Mouse (Mus musculus) intestine, embryonic 15.5 days (tissue): Measurements from ENCODE around the gene Mrps27. TPM values are rescaled to one million over a fixed set of nuclear protein-coding genes. Genes with fewer than 3 reads are reported as not detected.
A peak's percentile ranks its signal among the peaks of the same experiment; 100 is the strongest.

Experiments
- ATAC-seq: fragments of 200-750 bp; cut with Nextera tagmentation; 2 replicates; pipeline ENCODE4 v1.8.0; 2017; ENCODE audit warnings: moderate TSS enrichment, moderate library complexity
- H3K27ac ChIP-seq: fragments of 300-500 bp; sonication (generic); 2 replicates; pipeline ENCODE4 v1.5.1; 2015; ENCODE audit warnings: mild to moderate bottlenecking, inconsistent platforms
- H3K27me3 ChIP-seq: fragments of 300-500 bp; sonication (generic); replicated peaks from 2 replicates; pipeline ENCODE4 v1.6.1; 2015; ENCODE audit warnings: inconsistent platforms
- H3K36me3 ChIP-seq: fragments of 300-500 bp; sonication (generic); 2 replicates; pipeline ENCODE4 v1.6.1; 2015; ENCODE audit warnings: inconsistent platforms
- H3K4me1 ChIP-seq: fragments of 300-500 bp; sonication (generic); replicated peaks from 2 replicates; pipeline ENCODE4 v1.6.1; 2015; ENCODE audit warnings: inconsistent platforms
- H3K4me2 ChIP-seq: fragments of 300-500 bp; sonication (generic); replicated peaks from 2 replicates; pipeline ENCODE4 v1.6.1; 2015; ENCODE audit warnings: mild to moderate bottlenecking, inconsistent platforms
- H3K4me3 ChIP-seq: fragments of 300-500 bp; sonication (generic); replicated peaks from 2 replicates; pipeline ENCODE4 v1.5.1; 2015; ENCODE audit warnings: inconsistent platforms
- H3K9ac ChIP-seq: fragments of 300-500 bp; sonication (generic); 2 replicates; pipeline ENCODE4 v1.6.1; 2015; ENCODE audit warnings: inconsistent platforms
- H3K9me3 ChIP-seq: fragments of 300-500 bp; sonication (generic); 2 replicates; pipeline ENCODE4 v1.6.1; 2016; ENCODE audit warnings: inconsistent platforms
- WGBS: fragments of 180-500 bp; shearing (Covaris S2); methylation state at CpG from one replicate; pipeline ENCODE4 v1.1.7; 2015; 5-methylcytosine and 5-hydroxymethylcytosine counted together
- polyA plus RNA-seq: library from polyadenylated mRNA; unstranded; fragments of >200 nt; fragmentation: Nextera tagmentation; extraction: Ambion mirVana; gene quantifications from 2 replicates; pipeline ENCODE4 v1.2.1, GENCODE M21; 2015

Gene Mrps27
- polyA plus RNA-seq, 1 experiment from 2014 or later: 71.4 TPM

DNA sequence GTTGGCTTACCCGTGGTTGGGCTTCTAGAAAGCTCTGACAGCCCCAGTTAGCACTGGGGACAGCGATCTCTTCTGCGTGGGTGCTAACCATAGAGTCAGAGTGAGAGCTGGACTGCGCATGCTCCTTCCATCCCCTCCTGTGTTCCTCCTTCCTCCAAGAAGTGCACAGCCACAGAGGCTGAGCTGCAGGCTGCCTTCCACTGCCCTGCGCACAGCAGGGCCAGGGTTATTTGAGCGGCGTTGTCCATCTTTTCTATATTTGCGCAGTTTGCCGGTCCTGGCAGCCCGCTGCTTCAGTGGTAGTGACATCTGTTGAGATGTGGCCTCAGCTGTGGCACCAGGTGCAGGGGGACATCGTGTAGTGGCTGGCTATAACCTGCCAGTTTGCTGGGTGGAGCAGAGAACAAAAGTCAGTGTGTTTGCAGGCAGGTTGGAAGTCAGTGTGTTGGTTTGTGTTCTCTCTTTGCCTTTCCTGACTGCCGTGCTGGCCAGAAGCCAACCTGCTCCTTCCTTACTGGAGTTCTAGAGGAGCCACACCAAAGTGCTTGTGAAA is 53.6 kb downstream of the Mrps27 start:
- no peaks in the 10 kb centered on the region for H3K9me3 ChIP-seq
- no peak overlapping the region for H3K4me3 ChIP-seq
- ATAC-seq: no peak
- H3K4me2 ChIP-seq: no peak overlapping the region
- no peaks in the 10 kb centered on the region for H3K36me3 ChIP-seq
- no peaks in the 10 kb centered on the region for H3K4me1 ChIP-seq
- 86% methylated on average over 12 of the region's 12 CpGs for WGBS
- H3K27ac ChIP-seq: no peak overlapping the region
- no peaks in the 10 kb centered on the region for H3K27me3 ChIP-seq
- H3K9ac ChIP-seq: no peak overlapping the region

GRCm38 (mm10) chr13:99399373-99399772 is 54.8 kb downstream of the Mrps27 start:
- 69% methylated on average over 4 of the region's 4 CpGs for WGBS
- no peak for ATAC-seq
- Histone ChIP-seq H3K9me3 (no peaks in the 10 kb centered on the region), H3K4me3 (no peak overlapping the region), H3K27me3 (no peaks in the 10 kb centered on the region), H3K4me1 (no peaks in the 10 kb centered on the region), H3K27ac (no peak overlapping the region), H3K9ac (no peak overlapping the region), H3K36me3 (no peaks in the 10 kb centered on the region), H3K4me2 (no peak overlapping the region)

- WGBS: 68% methylated on average over 2 of the region's 2 CpGs
- no peak for ATAC-seq
Observed at GRCm38 (mm10) chr13:99409216-99409615, 64.6 kb downstream of the Mrps27 start.

GRCm38 (mm10) chr13:99410611-99411515 is 66.3 kb downstream of the Mrps27 start:
- ATAC-seq: no peak
- Histone ChIP-seq H3K27ac (no peak overlapping the region), H3K4me3 (no peak overlapping the region), H3K36me3 (peaks cover 11% of the 10 kb centered on the region; the same call in 1 of the 2 replicates), H3K27me3 (no peaks in the 10 kb centered on the region), H3K4me1 (0 out of 2 replicates have a peak, but pooled peaks cover 2% of the 10 kb centered on the region), H3K9me3 (no peaks in the 10 kb centered on the region), H3K4me2 (no peak overlapping the region), H3K9ac (no peak overlapping the region)
- WGBS: 81% methylated on average over 14 of the region's 14 CpGs

More at GRCm38 (mm10) chr13:99409216-99409615, 64.6 kb downstream of the Mrps27 start:
- Histone ChIP-seq H3K4me3 (no peak overlapping the region), H3K9me3 (no peaks in the 10 kb centered on the region), H3K27ac (no peak overlapping the region), H3K36me3 (peaks cover 9% of the 10 kb centered on the region; the same call in 1 of the 2 replicates), H3K4me1 (0 out of 2 replicates have a peak, but pooled peaks cover 2% of the 10 kb centered on the region), H3K4me2 (no peak overlapping the region), H3K27me3 (no peaks in the 10 kb centered on the region), H3K9ac (no peak overlapping the region)

DNA sequence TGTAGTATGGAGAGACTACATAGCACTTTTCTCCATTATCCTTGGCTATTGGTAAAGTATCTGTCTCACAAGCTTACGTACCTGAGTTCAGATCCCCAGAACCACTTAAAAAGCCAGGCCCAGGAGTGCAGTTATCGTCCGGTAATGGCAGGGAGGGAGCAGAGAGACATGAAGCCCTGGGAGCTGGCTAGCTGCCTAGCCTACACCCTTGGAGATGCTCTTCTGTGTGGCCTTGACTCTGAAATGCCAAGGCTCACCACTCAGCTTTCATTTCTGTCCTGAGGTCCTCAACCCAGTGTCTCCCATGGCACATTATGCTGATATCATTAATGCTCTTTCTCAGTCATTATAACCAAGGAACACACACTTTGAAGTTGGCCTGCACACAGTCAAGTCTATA is 67.2 kb downstream of the Mrps27 start:
- Histone ChIP-seq H3K4me2 (no peak overlapping the region), H3K4me1 (0 out of 2 replicates have a peak, but pooled peaks cover 2% of the 10 kb centered on the region), H3K9ac (no peak overlapping the region), H3K36me3 (peaks cover 11% of the 10 kb centered on the region; the same call in 1 of the 2 replicates), H3K27ac (no peak overlapping the region), H3K4me3 (no peak overlapping the region), H3K9me3 (no peaks in the 10 kb centered on the region), H3K27me3 (no peaks in the 10 kb centered on the region)
- WGBS: 93% methylated on average over 3 of the region's 3 CpGs
- ATAC-seq: no peak

DNA sequence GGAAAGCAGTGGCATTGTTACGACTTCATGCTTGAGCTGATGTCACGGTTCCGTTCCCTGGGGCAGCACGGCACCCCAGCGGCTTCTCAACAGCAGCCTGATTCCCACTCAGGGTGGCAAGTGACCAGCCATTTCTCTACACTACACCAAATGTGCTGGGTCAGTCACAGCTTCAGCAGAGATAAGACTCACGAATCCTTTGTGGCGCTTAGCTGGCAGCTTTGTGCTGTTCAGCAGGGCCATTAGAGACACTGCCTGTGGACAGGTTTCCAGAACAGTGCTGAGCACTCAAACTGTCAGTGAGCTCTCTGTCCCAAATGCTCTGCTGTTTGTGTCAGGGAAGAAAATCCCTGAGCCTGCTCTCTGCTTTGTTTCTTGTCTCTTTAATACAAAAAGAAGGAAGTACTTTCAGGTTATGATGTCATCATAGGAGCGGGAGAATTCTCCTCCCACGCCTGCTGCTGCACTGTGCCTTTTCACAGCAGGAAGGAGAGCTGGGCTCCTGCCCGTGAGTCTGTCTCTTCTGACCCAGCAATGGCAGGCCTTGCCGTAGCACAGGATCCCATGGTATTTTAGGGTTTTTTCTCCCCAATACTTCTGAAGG is 68.0 kb downstream of the Mrps27 start:
- no peaks in the 10 kb centered on the region for H3K27me3 ChIP-seq
- no peak overlapping the region for H3K9ac ChIP-seq
- peak overlapping the region; percentile 37; the same call in 1 of the 2 replicates for H3K27ac ChIP-seq
- no peaks in the 10 kb centered on the region for H3K9me3 ChIP-seq
- H3K4me2 ChIP-seq: no peak overlapping the region
- no peak overlapping the region for H3K4me3 ChIP-seq
- WGBS: 65% methylated on average over 11 of the region's 11 CpGs
- ATAC-seq: 0 out of 2 replicates have a peak, but pooled peaks have one; percentile 53
- H3K36me3 ChIP-seq: peaks cover 11% of the 10 kb centered on the region; the same call in 1 of the 2 replicates
- H3K4me1 ChIP-seq: 0 out of 2 replicates have a peak, but pooled peaks cover 2% of the 10 kb centered on the region

GRCm38 (mm10) chr13:99413481-99414351 is 69.1 kb downstream of the Mrps27 start:
- Histone ChIP-seq H3K4me2 (no peak overlapping the region), H3K4me3 (no peak overlapping the region), H3K4me1 (0 out of 2 replicates have a peak, but pooled peaks cover 2% of the 10 kb centered on the region), H3K27me3 (no peaks in the 10 kb centered on the region), H3K9ac (no peak overlapping the region), H3K9me3 (no peaks in the 10 kb centered on the region), H3K36me3 (peaks cover 15% of the 10 kb centered on the region; the same call in 1 of the 2 replicates), H3K27ac (no peak overlapping the region)
- 0 out of 2 replicates have a peak, but pooled peaks have one; percentile 36 for ATAC-seq
- WGBS: 61% methylated on average over 13 of the region's 13 CpGs

DNA sequence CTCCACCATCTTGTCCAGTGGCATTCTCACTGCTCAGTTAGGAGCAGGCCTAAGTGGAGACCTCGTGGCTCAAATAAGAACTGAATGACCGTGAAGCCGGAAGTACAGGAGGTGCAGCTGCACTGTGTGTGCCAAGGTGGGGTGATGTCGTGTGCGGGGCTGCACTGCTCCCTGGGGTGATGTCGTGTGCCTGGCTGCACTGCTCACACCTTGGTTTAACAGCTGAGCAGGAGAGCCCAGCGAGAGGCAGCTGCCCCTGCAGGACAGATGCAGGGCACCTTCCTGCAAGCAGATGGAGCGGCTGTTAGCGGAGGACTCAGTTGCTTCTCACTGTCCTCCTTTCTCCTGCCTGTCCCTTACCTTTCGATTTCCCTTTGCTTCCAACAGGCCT is 69.8 kb downstream of the Mrps27 start:
- Histone ChIP-seq H3K27me3 (no peaks in the 10 kb centered on the region), H3K4me3 (no peak overlapping the region), H3K9me3 (no peaks in the 10 kb centered on the region), H3K4me1 (0 out of 2 replicates have a peak, but pooled peaks cover 2% of the 10 kb centered on the region), H3K36me3 (peaks cover 15% of the 10 kb centered on the region; the same call in 1 of the 2 replicates), H3K27ac (no peak overlapping the region), H3K9ac (no peak overlapping the region), H3K4me2 (no peak overlapping the region)
- no peak for ATAC-seq
- WGBS: 62% methylated on average over 10 of the region's 10 CpGs

DNA sequence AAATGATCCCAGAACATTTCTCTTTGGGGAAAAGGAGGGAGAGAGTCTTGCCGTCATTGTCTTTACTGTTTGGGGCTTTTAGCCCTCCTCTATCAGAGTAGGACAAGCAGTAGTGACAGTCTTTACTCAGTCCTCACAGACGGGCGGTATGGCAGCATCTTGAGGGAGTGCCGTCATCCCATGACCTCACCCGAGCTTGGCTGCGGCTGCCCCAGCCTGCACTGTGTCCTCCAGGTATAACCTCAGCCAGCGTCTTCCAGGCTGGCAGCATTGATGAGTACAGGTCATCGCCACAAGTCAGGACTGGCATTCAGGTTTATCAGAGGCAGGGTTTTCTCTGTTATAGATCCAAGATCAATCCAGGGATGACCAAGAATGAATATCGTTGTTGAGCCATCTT is 72.0 kb downstream of the Mrps27 start:
- H3K27ac ChIP-seq: no peak overlapping the region
- no peaks in the 10 kb centered on the region for H3K9me3 ChIP-seq
- 0 out of 2 replicates have a peak, but pooled peaks cover 2% of the 10 kb centered on the region for H3K4me1 ChIP-seq
- H3K27me3 ChIP-seq: no peaks in the 10 kb centered on the region
- 73% methylated on average over 9 of the region's 9 CpGs for WGBS
- no peak overlapping the region for H3K4me3 ChIP-seq
- 0 out of 2 replicates have a peak, but pooled peaks cover 11% of the 10 kb centered on the region for H3K36me3 ChIP-seq
- H3K9ac ChIP-seq: no peak overlapping the region
- ATAC-seq: no peak
- H3K4me2 ChIP-seq: no peak overlapping the region

DNA sequence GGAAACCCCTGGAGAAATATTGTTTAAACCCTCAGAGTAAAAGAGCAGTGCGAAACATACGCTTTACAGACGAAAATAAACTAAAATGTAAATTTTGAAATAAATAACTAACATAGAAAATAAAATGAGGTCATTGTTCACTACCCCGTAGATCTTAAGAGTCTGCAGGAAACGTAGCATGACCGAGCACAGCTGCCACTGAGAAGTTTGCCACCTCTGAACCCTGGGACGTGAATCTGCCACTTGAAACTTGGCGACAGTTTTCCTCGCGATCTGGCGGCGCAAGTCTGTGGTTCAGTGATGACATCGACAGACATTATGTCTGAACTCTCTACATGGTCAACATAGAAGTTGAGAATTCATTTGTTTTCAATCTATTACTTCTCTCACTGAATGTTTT is 79.0 kb downstream of the Mrps27 start:
- no peaks in the 10 kb centered on the region for H3K27me3 ChIP-seq
- H3K4me3 ChIP-seq: no peak overlapping the region
- no peaks in the 10 kb centered on the region for H3K36me3 ChIP-seq
- no peaks in the 10 kb centered on the region for H3K9me3 ChIP-seq
- no peak overlapping the region for H3K4me2 ChIP-seq
- no peak for ATAC-seq
- H3K9ac ChIP-seq: no peak overlapping the region
- H3K27ac ChIP-seq: no peak overlapping the region
- H3K4me1 ChIP-seq: no peaks in the 10 kb centered on the region
- 80% methylated on average over 13 of the region's 13 CpGs for WGBS
